Mouse (Mus musculus) hindbrain, embryonic 10.5 days (tissue): ENCODE measurements around the gene Dvl2. TPM values are rescaled to one million over a fixed set of nuclear protein-coding genes. Genes with fewer than 3 reads are reported as not detected.

ENCODE experiments used
- DNase-seq: peaks from one replicate; pipeline ENCODE4 v3.0.0-alpha.2; 2017; ENCODE audit warnings: low spot score
- H3K27ac ChIP-seq: fragments of 300-500 bp; sonication (generic); 2 replicates; pipeline ENCODE4 v1.5.1; 2016; ENCODE audit warnings: mild to moderate bottlenecking, moderate library complexity
- H3K27me3 ChIP-seq: fragments of 300-500 bp; sonication (generic); 2 replicates; pipeline ENCODE4 v1.6.1; 2016; ENCODE audit warnings: mild to moderate bottlenecking; ENCODE audit not compliant: poor library complexity, insufficient read depth, severe bottlenecking
- H3K36me3 ChIP-seq: fragments of 300-500 bp; sonication (generic); 2 replicates; pipeline ENCODE4 v1.6.1; 2016; ENCODE audit warnings: mild to moderate bottlenecking, moderate library complexity
- H3K4me1 ChIP-seq: fragments of 300-500 bp; sonication (generic); replicated peaks from 2 replicates; pipeline ENCODE4 v1.6.1; 2016; ENCODE audit warnings: mild to moderate bottlenecking
- H3K4me3 ChIP-seq: fragments of 300-500 bp; sonication (generic); 2 replicates; pipeline ENCODE4 v1.5.1; 2016; ENCODE audit warnings: mild to moderate bottlenecking, moderate library complexity
- H3K9me3 ChIP-seq: fragments of 300-500 bp; sonication (generic); 2 replicates; pipeline ENCODE4 v1.6.1; 2016; ENCODE audit warnings: mild to moderate bottlenecking, moderate library complexity
- WGBS: fragments of 180-500 bp; shearing (Covaris S2); methylation state at CpG from one replicate; pipeline ENCODE4 v1.1.7; 2016; 5-methylcytosine and 5-hydroxymethylcytosine counted together
- polyA plus RNA-seq: library from polyadenylated mRNA; unstranded; fragments of >200 nt; fragmentation: Nextera tagmentation; extraction: Ambion mirVana; gene quantifications from 2 replicates; pipeline ENCODE4 v1.2.1, GENCODE M21; 2016

Gene Dvl2
- polyA plus RNA-seq, 1 experiment from 2014 or later = 51.8 TPM

- Histone ChIP-seq H3K4me3 (peak within 1 kb of the TSS; percentile 74), H3K27ac (peak within 1 kb of the TSS; percentile 96), H3K27me3 (no peaks in the 10 kb centered on the region), H3K4me1 (peaks cover 74% of the 10 kb centered on the region), H3K9me3 (no peaks in the 10 kb centered on the region), H3K36me3 (peaks cover 28% of the 10 kb centered on the region)
- no peak for DNase-seq
- 82% methylated on average over 3 of the region's 3 CpGs for WGBS
These were observed 16.3 kb downstream of the Dvl2 start, which contains the start of gene Dlg4 for GRCm38 (mm10) chr11:70016669-70017068. TSS of gene Dlg4 (plus strand) at chr11:70016942.

GRCm38 (mm10) chr11:70017199-70017767 lies 16.9 kb downstream of the Dvl2 start:
- peak overlapping the region; percentile 96 for H3K27ac ChIP-seq
- peaks cover 79% of the 10 kb centered on the region for H3K4me1 ChIP-seq
- no peak for DNase-seq
- no peaks in the 10 kb centered on the region for H3K27me3 ChIP-seq
- WGBS = 48% methylated on average over 7 of the region's 7 CpGs
- peak overlapping the region; percentile 74 for H3K4me3 ChIP-seq
- no peaks in the 10 kb centered on the region for H3K9me3 ChIP-seq
- H3K36me3 ChIP-seq = peaks cover 22% of the 10 kb centered on the region

- 1% methylated on average over 25 of the region's 25 CpGs for WGBS
- Histone ChIP-seq H3K9me3 (no peaks in the 10 kb centered on the region), H3K4me3 (peak overlapping the region; percentile 74), H3K4me1 (peaks cover 87% of the 10 kb centered on the region), H3K36me3 (peaks cover 11% of the 10 kb centered on the region), H3K27me3 (no peaks in the 10 kb centered on the region), H3K27ac (peak overlapping the region; percentile 96)
- peak; percentile 83 for DNase-seq
These were observed 18.0 kb downstream of the Dvl2 start for GRCm38 (mm10) chr11:70018131-70018990.

- peak overlapping the region; percentile 96 for H3K27ac ChIP-seq
- DNase-seq = no peak
These were observed 19.2 kb downstream of the Dvl2 start for GRCm38 (mm10) chr11:70019495-70020021.

GRCm38 (mm10) chr11:70020022-70020631 lies 19.7 kb downstream of the Dvl2 start:
- peak overlapping the region; percentile 74 for H3K4me3 ChIP-seq
- H3K9me3 ChIP-seq = no peaks in the 10 kb centered on the region
- H3K27ac ChIP-seq = peak overlapping the region; percentile 96
- no peaks in the 10 kb centered on the region for H3K27me3 ChIP-seq
- WGBS = 16% methylated on average over 8 of the region's 8 CpGs
- peaks cover 86% of the 10 kb centered on the region for H3K4me1 ChIP-seq
- DNase-seq = no peak
- no peaks in the 10 kb centered on the region for H3K36me3 ChIP-seq

More at GRCm38 (mm10) chr11:70019495-70020021, 19.2 kb downstream of the Dvl2 start:
- H3K36me3 ChIP-seq = no peaks in the 10 kb centered on the region
- WGBS = 22% methylated on average over 2 of the region's 2 CpGs
- no peaks in the 10 kb centered on the region for H3K9me3 ChIP-seq
- H3K4me1 ChIP-seq = peaks cover 87% of the 10 kb centered on the region
- peak overlapping the region; percentile 74 for H3K4me3 ChIP-seq
- H3K27me3 ChIP-seq = no peaks in the 10 kb centered on the region

- Histone ChIP-seq H3K27ac (peak overlapping the region; percentile 96), H3K4me1 (peaks cover 89% of the 10 kb centered on the region), H3K9me3 (no peaks in the 10 kb centered on the region), H3K36me3 (no peaks in the 10 kb centered on the region), H3K27me3 (no peaks in the 10 kb centered on the region), H3K4me3 (peak overlapping the region; percentile 74)
- 2% methylated on average over 8 of the region's 8 CpGs for WGBS
- peak; percentile 86 for DNase-seq
These were observed 20.4 kb downstream of the Dvl2 start for GRCm38 (mm10) chr11:70020731-70021263.

GRCm38 (mm10) chr11:70021264-70022132 lies 21.1 kb downstream of the Dvl2 start:
- peak overlapping the region; percentile 96 for H3K27ac ChIP-seq
- peak overlapping the region; percentile 74 for H3K4me3 ChIP-seq
- no peaks in the 10 kb centered on the region for H3K27me3 ChIP-seq
- H3K4me1 ChIP-seq = peaks cover 96% of the 10 kb centered on the region
- 2% methylated on average over 40 of the region's 40 CpGs for WGBS
- no peaks in the 10 kb centered on the region for H3K36me3 ChIP-seq
- no peaks in the 10 kb centered on the region for H3K9me3 ChIP-seq
- peak; percentile 99 for DNase-seq

- peak overlapping the region; percentile 86 for H3K27ac ChIP-seq
- H3K27me3 ChIP-seq = no peaks in the 10 kb centered on the region
- WGBS = 4% methylated on average over 28 of the region's 29 CpGs
- H3K4me1 ChIP-seq = peaks cover 96% of the 10 kb centered on the region
- H3K9me3 ChIP-seq = no peaks in the 10 kb centered on the region
- H3K4me3 ChIP-seq = peak overlapping the region; percentile 56
- no peaks in the 10 kb centered on the region for H3K36me3 ChIP-seq
- DNase-seq = peak; percentile 76
These were observed 23.2 kb downstream of the Dvl2 start for GRCm38 (mm10) chr11:70023481-70024150.

- peaks cover 96% of the 10 kb centered on the region for H3K4me1 ChIP-seq
- no peak for DNase-seq
- peak overlapping the region; percentile 86 for H3K27ac ChIP-seq
- no peaks in the 10 kb centered on the region for H3K27me3 ChIP-seq
- 11% methylated on average over 6 of the region's 6 CpGs for WGBS
- peak overlapping the region; percentile 56 for H3K4me3 ChIP-seq
- H3K36me3 ChIP-seq = no peaks in the 10 kb centered on the region
- H3K9me3 ChIP-seq = no peaks in the 10 kb centered on the region
These were observed 23.7 kb downstream of the Dvl2 start for GRCm38 (mm10) chr11:70024151-70024514.

GRCm38 (mm10) chr11:70026689-70027088 lies 26.3 kb downstream of the Dvl2 start:
- DNase-seq = peak; percentile 68
- Histone ChIP-seq H3K36me3 (peaks cover 14% of the 10 kb centered on the region), H3K9me3 (no peaks in the 10 kb centered on the region), H3K27ac (peak overlapping the region; percentile 90), H3K27me3 (no peaks in the 10 kb centered on the region), H3K4me3 (peak overlapping the region; percentile 54), H3K4me1 (peaks cover 97% of the 10 kb centered on the region)
- WGBS = under 1% methylated on average over 19 of the region's 19 CpGs

GRCm38 (mm10) chr11:70027397-70027796 lies 27.0 kb downstream of the Dvl2 start:
- Histone ChIP-seq H3K36me3 (peaks cover 21% of the 10 kb centered on the region), H3K4me3 (peak overlapping the region; percentile 54), H3K27me3 (no peaks in the 10 kb centered on the region), H3K4me1 (peaks cover 91% of the 10 kb centered on the region), H3K9me3 (no peaks in the 10 kb centered on the region), H3K27ac (peak overlapping the region; percentile 90)
- 43% methylated on average over 9 of the region's 9 CpGs for WGBS
- no peak for DNase-seq
